Mouse (Mus musculus) heart, embryonic 13.5 days (tissue): Measurements from ENCODE around the gene Nwd1. TPM values are rescaled to one million over a fixed set of nuclear protein-coding genes. Genes with fewer than 3 reads are reported as not detected.

Source experiments
- ATAC-seq: fragments of 200-750 bp; cut with Nextera tagmentation; 2 replicates; pipeline ENCODE4 v1.8.0; 2017; ENCODE audit warnings: moderate TSS enrichment; ENCODE audit not compliant: insufficient number of reproducible peaks, low FRiP score, low TSS enrichment; ENCODE audit errors: extremely low read depth
- H3K27ac ChIP-seq: fragments of 300-500 bp; sonication (generic); replicated peaks from 2 replicates; pipeline ENCODE4 v1.5.1; 2015; ENCODE audit warnings: moderate library complexity, mild to moderate bottlenecking, inconsistent platforms
- H3K27me3 ChIP-seq: fragments of 300-500 bp; sonication (generic); replicated peaks from 2 replicates; pipeline ENCODE4 v1.6.1; 2015; ENCODE audit warnings: mild to moderate bottlenecking, inconsistent platforms
- H3K36me3 ChIP-seq: fragments of 300-500 bp; sonication (generic); 2 replicates; pipeline ENCODE4 v1.6.1; 2015; ENCODE audit warnings: mild to moderate bottlenecking, inconsistent platforms
- H3K4me1 ChIP-seq: fragments of 300-500 bp; sonication (generic); 2 replicates; pipeline ENCODE4 v1.6.1; 2015; ENCODE audit warnings: inconsistent platforms
- H3K4me2 ChIP-seq: fragments of 300-500 bp; sonication (generic); 2 replicates; pipeline ENCODE4 v1.6.1; 2015; ENCODE audit warnings: inconsistent platforms, mild to moderate bottlenecking, moderate library complexity
- H3K4me3 ChIP-seq: fragments of 300-500 bp; sonication (generic); 2 replicates; pipeline ENCODE4 v1.5.1; 2015; ENCODE audit warnings: moderate library complexity, mild to moderate bottlenecking, inconsistent platforms
- H3K9ac ChIP-seq: fragments of 300-500 bp; sonication (generic); 2 replicates; pipeline ENCODE4 v1.6.1; 2015; ENCODE audit warnings: inconsistent platforms, mild to moderate bottlenecking, moderate library complexity
- H3K9me3 ChIP-seq: fragments of 300-500 bp; sonication (generic); 2 replicates; pipeline ENCODE4 v1.6.1; 2016; ENCODE audit warnings: inconsistent platforms
- WGBS: fragments of 180-500 bp; shearing (Covaris S2); methylation state at CpG from one replicate; pipeline ENCODE4 v1.1.7; 2015; ENCODE audit warnings: mixed read lengths; 5-methylcytosine and 5-hydroxymethylcytosine counted together
- polyA plus RNA-seq: library from polyadenylated mRNA; unstranded; fragments of >200 nt; fragmentation: Nextera tagmentation; extraction: Ambion mirVana; gene quantifications from 2 replicates; pipeline ENCODE4 v1.2.1, GENCODE M21; 2015

The Nwd1 gene
- polyA plus RNA-seq, 1 experiment from 2014 or later, result 0.36 TPM

- H3K9ac ChIP-seq, result no peak overlapping the region
- H3K27ac ChIP-seq, result no peak overlapping the region
- WGBS, result 54% methylated on average over 6 of the region's 6 CpGs
- H3K4me1 ChIP-seq, result no peaks in the 10 kb centered on the region
- no peaks in the 10 kb centered on the region for H3K9me3 ChIP-seq
- H3K4me2 ChIP-seq, result no peak overlapping the region
- no peak for ATAC-seq
- 0 out of 2 replicates have a peak, but pooled peaks cover 2% of the 10 kb centered on the region for H3K27me3 ChIP-seq
- no peak overlapping the region for H3K4me3 ChIP-seq
- no peaks in the 10 kb centered on the region for H3K36me3 ChIP-seq
Observed at GRCm38 (mm10) chr8:72712569-72712968, 66.1 kb downstream of the Nwd1 start.

- 0 out of 2 replicates have a peak, but pooled peaks cover 2% of the 10 kb centered on the region for H3K27me3 ChIP-seq
- H3K9me3 ChIP-seq, result no peaks in the 10 kb centered on the region
- H3K4me2 ChIP-seq, result no peak overlapping the region
- H3K4me3 ChIP-seq, result no peak overlapping the region
- H3K9ac ChIP-seq, result no peak overlapping the region
- no peaks in the 10 kb centered on the region for H3K4me1 ChIP-seq
- WGBS, result 68% methylated on average over 5 of the region's 5 CpGs
- H3K36me3 ChIP-seq, result no peaks in the 10 kb centered on the region
- no peak overlapping the region for H3K27ac ChIP-seq
- ATAC-seq, result no peak
Observed at GRCm38 (mm10) chr8:72716594-72716993, 70.1 kb downstream of the Nwd1 start.

- Histone ChIP-seq H3K4me3 (no peak overlapping the region), H3K4me1 (peaks cover 13% of the 10 kb centered on the region), H3K9me3 (no peaks in the 10 kb centered on the region), H3K27me3 (no peaks in the 10 kb centered on the region), H3K4me2 (no peak overlapping the region), H3K36me3 (peaks cover 12% of the 10 kb centered on the region), H3K27ac (no peak overlapping the region), H3K9ac (no peak overlapping the region)
- 17% methylated on average over 1 of the region's 1 CpGs for WGBS
- ATAC-seq, result no peak
Observed at GRCm38 (mm10) chr8:72720541-72720940, 74.0 kb downstream of the Nwd1 start.

- H3K27me3 ChIP-seq, result no peaks in the 10 kb centered on the region
- peak within 1 kb of the TSS; percentile 98 for H3K4me2 ChIP-seq
- H3K9me3 ChIP-seq, result no peaks in the 10 kb centered on the region
- peak within 1 kb of the TSS; percentile 84 for H3K4me3 ChIP-seq
- H3K36me3 ChIP-seq, result peaks cover 37% of the 10 kb centered on the region
- ATAC-seq, result peak; percentile 87
- H3K4me1 ChIP-seq, result peaks cover 16% of the 10 kb centered on the region
- WGBS, result 13% methylated on average over 55 of the region's 56 CpGs
- peak within 1 kb of the TSS; percentile 97 for H3K9ac ChIP-seq
- H3K27ac ChIP-seq, result peak within 1 kb of the TSS; percentile 49; the same call in 1 of the 2 replicates
Observed at GRCm38 (mm10) chr8:72722769-72723650, 76.5 kb downstream of the Nwd1 start, which contains the start of gene Sin3b. Gene Sin3b (plus strand): TSS chr8:72723285.

GRCm38 (mm10) chr8:72723651-72724001, 77.1 kb downstream of the Nwd1 start:
- Histone ChIP-seq H3K36me3 (peaks cover 43% of the 10 kb centered on the region), H3K9me3 (no peaks in the 10 kb centered on the region), H3K4me2 (peak overlapping the region; percentile 98), H3K27ac (0 out of 2 replicates have a peak overlapping the region, but pooled peaks have one; percentile 49), H3K27me3 (no peaks in the 10 kb centered on the region), H3K9ac (peak overlapping the region; percentile 97), H3K4me3 (peak overlapping the region; percentile 84), H3K4me1 (peaks cover 22% of the 10 kb centered on the region)
- no peak for ATAC-seq
- 1% methylated on average over 30 of the region's 30 CpGs for WGBS

GRCm38 (mm10) chr8:72728636-72729035, 82.1 kb downstream of the Nwd1 start:
- Histone ChIP-seq H3K27me3 (no peaks in the 10 kb centered on the region), H3K4me3 (no peak overlapping the region), H3K27ac (no peak overlapping the region), H3K9ac (no peak overlapping the region), H3K4me2 (no peak overlapping the region), H3K9me3 (no peaks in the 10 kb centered on the region), H3K36me3 (peaks cover 92% of the 10 kb centered on the region), H3K4me1 (peaks cover 24% of the 10 kb centered on the region)
- 79% methylated on average over 1 of the region's 1 CpGs for WGBS
- ATAC-seq, result no peak

GRCm38 (mm10) chr8:72735001-72735400, 88.5 kb downstream of the Nwd1 start:
- Histone ChIP-seq H3K4me1 (0 out of 2 replicates have a peak, but pooled peaks cover 3% of the 10 kb centered on the region), H3K4me2 (no peak overlapping the region), H3K36me3 (peaks cover 99% of the 10 kb centered on the region), H3K4me3 (no peak overlapping the region), H3K9me3 (no peaks in the 10 kb centered on the region), H3K27ac (peak overlapping the region; percentile 74), H3K27me3 (no peaks in the 10 kb centered on the region), H3K9ac (no peak overlapping the region)
- 67% methylated on average over 5 of the region's 5 CpGs for WGBS
- ATAC-seq, result no peak

- Histone ChIP-seq H3K4me1 (0 out of 2 replicates have a peak, but pooled peaks cover 3% of the 10 kb centered on the region), H3K27ac (no peak overlapping the region), H3K4me2 (no peak overlapping the region), H3K36me3 (peaks cover 98% of the 10 kb centered on the region), H3K27me3 (no peaks in the 10 kb centered on the region), H3K4me3 (no peak overlapping the region), H3K9ac (no peak overlapping the region), H3K9me3 (no peaks in the 10 kb centered on the region)
- no peak for ATAC-seq
Observed at GRCm38 (mm10) chr8:72736868-72737267, 90.4 kb downstream of the Nwd1 start.

GRCm38 (mm10) chr8:72746061-72746460, 99.5 kb downstream of the Nwd1 start:
- 37% methylated on average over 5 of the region's 5 CpGs for WGBS
- H3K4me1 ChIP-seq, result no peaks in the 10 kb centered on the region
- no peak overlapping the region for H3K4me3 ChIP-seq
- no peak overlapping the region for H3K27ac ChIP-seq
- no peak overlapping the region for H3K4me2 ChIP-seq
- peaks cover 100% of the 10 kb centered on the region for H3K36me3 ChIP-seq
- no peak for ATAC-seq
- no peaks in the 10 kb centered on the region for H3K9me3 ChIP-seq
- H3K9ac ChIP-seq, result no peak overlapping the region
- H3K27me3 ChIP-seq, result no peaks in the 10 kb centered on the region

GRCm38 (mm10) chr8:72749846-72750245, 103.3 kb downstream of the Nwd1 start:
- WGBS, result 87% methylated on average over 26 of the region's 26 CpGs
- no peak for ATAC-seq

GRCm38 (mm10) chr8:72750266-72750665, 103.8 kb downstream of the Nwd1 start:
- H3K9me3 ChIP-seq, result no peaks in the 10 kb centered on the region
- 93% methylated on average over 6 of the region's 6 CpGs for WGBS

More at GRCm38 (mm10) chr8:72749846-72750245, 103.3 kb downstream of the Nwd1 start:
- Histone ChIP-seq H3K9me3 (no peaks in the 10 kb centered on the region), H3K4me2 (no peak overlapping the region), H3K4me3 (no peak overlapping the region), H3K27me3 (no peaks in the 10 kb centered on the region), H3K36me3 (peaks cover 100% of the 10 kb centered on the region), H3K9ac (no peak overlapping the region), H3K27ac (no peak overlapping the region), H3K4me1 (no peaks in the 10 kb centered on the region)

GRCm38 (mm10) chr8:72751126-72751525, 104.6 kb downstream of the Nwd1 start:
- Histone ChIP-seq H3K9ac (no peak overlapping the region), H3K27ac (no peak overlapping the region), H3K36me3 (peaks cover 97% of the 10 kb centered on the region), H3K4me3 (no peak overlapping the region), H3K9me3 (no peaks in the 10 kb centered on the region), H3K4me1 (no peaks in the 10 kb centered on the region), H3K4me2 (no peak overlapping the region), H3K27me3 (no peaks in the 10 kb centered on the region)
- WGBS, result 77% methylated on average over 3 of the region's 3 CpGs
- ATAC-seq, result no peak

More at GRCm38 (mm10) chr8:72750266-72750665, 103.8 kb downstream of the Nwd1 start:
- Histone ChIP-seq H3K4me1 (no peaks in the 10 kb centered on the region), H3K4me2 (no peak overlapping the region), H3K27ac (no peak overlapping the region), H3K9ac (no peak overlapping the region), H3K27me3 (no peaks in the 10 kb centered on the region), H3K4me3 (no peak overlapping the region), H3K36me3 (peaks cover 97% of the 10 kb centered on the region)
- ATAC-seq, result no peak
